Comparison of ENCODE assay signal across 27 mouse cellular contexts in genomic region chr6:88251798-88252478, GRCm38 (mm10). TPM values are rescaled to one million over a fixed set of nuclear protein-coding genes. Genes with fewer than 3 reads are reported as not detected.
DNase-seq lines count a peak whose midpoint lies in the region; ATAC-seq and TF ChIP-seq lines count a peak whose summit lies in the region.
"Had no signal": no experiment of that assay in that cellular context is flagged by ENCODE, and none has a peak within 500 bp of the region (broad histone marks: within the 10 kb centered on the region; RNA-seq: fewer than 3 reads in every experiment).

No protein-coding gene starts in this region.

- no peak for TF ChIP-seq CTCF in bone marrow, adult 2 months (IDR thresholded peaks at IDR 0.05; ENCODE audit: control insufficient read depth, insufficient read depth, low read length)
- TF ChIP-seq CTCF in intestine, postnatal 0 days (IDR thresholded peaks at IDR 0.05; ENCODE audit: low read depth), result no peak
- TF ChIP-seq CTCF in stomach, postnatal 0 days (IDR thresholded peaks at IDR 0.05; ENCODE audit: low read depth), result no peak

- no peaks in the 10 kb centered on the region for H3K27me3 ChIP-seq in intestine, postnatal 0 days (replicated peaks; ENCODE audit: control insufficient read depth, insufficient read depth, low read length)
- H3K27me3 ChIP-seq in liver, embryonic 16.5 days (ENCODE audit: control insufficient read depth, insufficient read depth, low read depth, low read length), result no peaks in the 10 kb centered on the region
- H3K27me3 ChIP-seq in stomach, postnatal 0 days (ENCODE audit: control insufficient read depth, insufficient read depth, low read length), result no peaks in the 10 kb centered on the region
- no peaks in the 10 kb centered on the region for H3K27me3 ChIP-seq in forebrain, embryonic 16.5 days (replicated peaks; ENCODE audit: control insufficient read depth, insufficient read depth, low read length)
- H3K27me3 ChIP-seq: forebrain, embryonic 12.5 days; limb, embryonic 13.5 days; lung, embryonic 15.5 days; neural tube, embryonic 15.5 days; Patski; stomach, embryonic 15.5 days had no signal

- H3K4me1 ChIP-seq in bone marrow, adult 2 months (ENCODE audit: control insufficient read depth, insufficient read depth, low read length), result no peaks in the 10 kb centered on the region; the same call in none of the 2 replicates
- no peaks in the 10 kb centered on the region for H3K4me1 ChIP-seq in intestine, postnatal 0 days (replicated peaks; ENCODE audit: control insufficient read depth, insufficient read depth, low read length)
- peaks cover 63% of the 10 kb centered on the region for H3K4me1 ChIP-seq in liver, embryonic 16.5 days (ENCODE audit: control insufficient read depth, low read depth, low read length)
- H3K4me1 ChIP-seq in stomach, postnatal 0 days (replicated peaks; ENCODE audit: control insufficient read depth, insufficient read depth), result no peaks in the 10 kb centered on the region
- no peaks in the 10 kb centered on the region for H3K4me1 ChIP-seq in forebrain, embryonic 16.5 days (replicated peaks; ENCODE audit: control insufficient read depth, insufficient read depth, low read length)
- H3K4me1 ChIP-seq: forebrain, embryonic 12.5 days; limb, embryonic 13.5 days; lung, embryonic 15.5 days; neural tube, embryonic 15.5 days; stomach, embryonic 15.5 days had no signal

- TF ChIP-seq EP300 in stomach, postnatal 0 days (optimal IDR thresholded peaks at IDR 0.05), result no peak

- peak overlapping the region; percentile 58; the same call in 1 of the 2 replicates for H3K27ac ChIP-seq in bone marrow, adult 2 months (ENCODE audit: control insufficient read depth, insufficient read depth, low read depth, low read length, poor library complexity)
- peak overlapping the region; percentile 11 for H3K27ac ChIP-seq in intestine, postnatal 0 days (ENCODE audit: low read depth, low read length)
- peak overlapping the region; percentile 64 for H3K27ac ChIP-seq in liver, embryonic 16.5 days (ENCODE audit: low read length)
- H3K27ac ChIP-seq in stomach, postnatal 0 days (replicated peaks), result no peak overlapping the region
- H3K27ac ChIP-seq in forebrain, embryonic 16.5 days (ENCODE audit: low read length), result no peak overlapping the region
- H3K27ac ChIP-seq: forebrain, embryonic 12.5 days; heart, embryonic 13.5 days; hindbrain, postnatal 0 days; limb, embryonic 13.5 days; lung, embryonic 15.5 days; neural tube, embryonic 15.5 days; stomach, embryonic 15.5 days had no signal

- DNase-seq in 416B (ENCODE audit: low read depth), result peak; percentile 76
- no peak for DNase-seq in stomach, postnatal 0 days (ENCODE audit: low spot score)
- no peak for DNase-seq in right cerebral cortex, adult 2 months (ENCODE audit: low spot score in 2 of 2)
- DNase-seq in urinary bladder, postnatal 10 days (ENCODE audit: low spot score), result no peak
- DNase-seq: adrenal gland, postnatal 10 days; B cell, adult 2 months; cerebellum, adult 11 months; cerebellum, postnatal 25 days; gastrocnemius, postnatal 10 days; heart, adult 18-20 months; kidney, adult 9 months; kidney, postnatal 36 days; lung, postnatal 4 days; midbrain, embryonic 14.5 days had no signal

- WGBS in bone marrow, adult 2 months, result 57% methylated on average over 7 of the region's 7 CpGs
- WGBS in intestine, postnatal 0 days, result 54% methylated on average over 7 of the region's 7 CpGs
- WGBS in liver, embryonic 16.5 days (ENCODE audit: insufficient replicate concordance), result 21% methylated on average over 7 of the region's 7 CpGs
- WGBS in stomach, postnatal 0 days, result 84% methylated on average over 7 of the region's 7 CpGs
- WGBS in forebrain, embryonic 16.5 days, result 79% methylated on average over 7 of the region's 7 CpGs

- no peak overlapping the region for H3K4me2 ChIP-seq in intestine, postnatal 0 days (replicated peaks; ENCODE audit: low read depth)
- peak overlapping the region; percentile 17; the same call in 1 of the 2 replicates for H3K4me2 ChIP-seq in liver, embryonic 16.5 days (ENCODE audit: low read depth, low read length)
- H3K4me2 ChIP-seq in stomach, postnatal 0 days (replicated peaks; ENCODE audit: low read depth), result no peak overlapping the region
- no peak overlapping the region for H3K4me2 ChIP-seq in forebrain, embryonic 16.5 days (ENCODE audit: low read length)
- H3K4me2 ChIP-seq: forebrain, embryonic 12.5 days; heart, embryonic 13.5 days; limb, embryonic 13.5 days; lung, embryonic 15.5 days; neural tube, embryonic 15.5 days; stomach, embryonic 15.5 days had no signal

- no peak for TF ChIP-seq POLR2A in bone marrow, adult 2 months (IDR thresholded peaks at IDR 0.05; ENCODE audit: borderline replicate concordance, control insufficient read depth, low read depth, low read length)

- H3K4me3 ChIP-seq in bone marrow, adult 2 months (replicated peaks; ENCODE audit: control insufficient read depth, low read depth, low read length), result no peak overlapping the region
- no peak overlapping the region for H3K4me3 ChIP-seq in intestine, postnatal 0 days (ENCODE audit: low read depth, low read length)
- H3K4me3 ChIP-seq in liver, embryonic 16.5 days (ENCODE audit: low read depth, low read length), result no peak overlapping the region
- no peak overlapping the region for H3K4me3 ChIP-seq in stomach, postnatal 0 days (ENCODE audit: low read depth, low read length)
- no peak overlapping the region for H3K4me3 ChIP-seq in forebrain, embryonic 16.5 days (replicated peaks; ENCODE audit: low read length)
- H3K4me3 ChIP-seq: forebrain, embryonic 12.5 days; heart, embryonic 13.5 days; limb, embryonic 13.5 days; lung, embryonic 15.5 days; neural tube, embryonic 15.5 days; stomach, embryonic 15.5 days had no signal

- ATAC-seq in intestine, postnatal 0 days, result peak; percentile 68
- peak; percentile 62 for ATAC-seq in liver, embryonic 16.5 days (ENCODE audit: low read depth)
- no peak for ATAC-seq in stomach, postnatal 0 days (ENCODE audit: low FRiP score, low TSS enrichment)
- no peak for ATAC-seq in forebrain, embryonic 16.5 days
- ATAC-seq: Patski had no signal

- peaks cover 3% of the 10 kb centered on the region; the same call in 1 of the 2 replicates for H3K36me3 ChIP-seq in intestine, postnatal 0 days (ENCODE audit: control insufficient read depth, insufficient read depth)
- H3K36me3 ChIP-seq in liver, embryonic 16.5 days (ENCODE audit: control insufficient read depth, insufficient read depth), result no peaks in the 10 kb centered on the region
- H3K36me3 ChIP-seq in stomach, postnatal 0 days (ENCODE audit: control insufficient read depth, insufficient read depth, low read length), result no peaks in the 10 kb centered on the region
- no peaks in the 10 kb centered on the region for H3K36me3 ChIP-seq in forebrain, embryonic 16.5 days (ENCODE audit: control insufficient read depth, insufficient read depth)
- H3K36me3 ChIP-seq: heart, embryonic 13.5 days; lung, embryonic 15.5 days; stomach, embryonic 15.5 days had no signal

- no peaks in the 10 kb centered on the region for H3K9me3 ChIP-seq in intestine, postnatal 0 days (ENCODE audit: control insufficient read depth)
- no peaks in the 10 kb centered on the region for H3K9me3 ChIP-seq in liver, embryonic 16.5 days (replicated peaks; ENCODE audit: control insufficient read depth, low read length)
- no peaks in the 10 kb centered on the region for H3K9me3 ChIP-seq in stomach, postnatal 0 days (ENCODE audit: control insufficient read depth, low read length)
- H3K9me3 ChIP-seq in forebrain, embryonic 16.5 days (ENCODE audit: control insufficient read depth, low read length), result no peaks in the 10 kb centered on the region
- H3K9me3 ChIP-seq: forebrain, embryonic 12.5 days; heart, embryonic 13.5 days; limb, embryonic 13.5 days; lung, embryonic 15.5 days; neural tube, embryonic 15.5 days; stomach, embryonic 15.5 days had no signal

- no peak overlapping the region for H3K9ac ChIP-seq in intestine, postnatal 0 days (ENCODE audit: low read depth, low read length)
- peak overlapping the region; percentile 28 for H3K9ac ChIP-seq in liver, embryonic 16.5 days (ENCODE audit: low read depth, low read length)
- H3K9ac ChIP-seq in stomach, postnatal 0 days (ENCODE audit: low read length), result no peak overlapping the region
- no peak overlapping the region for H3K9ac ChIP-seq in forebrain, embryonic 16.5 days (replicated peaks; ENCODE audit: low read depth, low read length)
- H3K9ac ChIP-seq: forebrain, embryonic 12.5 days; heart, embryonic 13.5 days; limb, embryonic 13.5 days; lung, embryonic 15.5 days; neural tube, embryonic 15.5 days; stomach, embryonic 15.5 days had no signal

RNA-seq across cellular contexts. Expression of gene Dnajb8, which starts 29.9 kb away (rescaled TPM):
- polyA plus RNA-seq in bone marrow, adult 2 months (2011; ENCODE audit: insufficient read depth, insufficient read length, low replicate concordance, missing spikeins), result not detected in 2 replicates
- not detected in 2 replicates for polyA plus RNA-seq in intestine, postnatal 0 days (2015; fragmentation: Nextera tagmentation; extraction: Ambion mirVana)
- polyA plus RNA-seq in liver, embryonic 16.5 days (2015; fragmentation: Nextera tagmentation; extraction: Ambion mirVana), result not detected in 2 replicates
- not detected in 2 replicates for polyA plus RNA-seq in stomach, postnatal 0 days (2015; fragmentation: Nextera tagmentation; extraction: Ambion mirVana)
- polyA plus RNA-seq in forebrain, embryonic 16.5 days (2015; fragmentation: Nextera tagmentation; extraction: Ambion mirVana), result not detected in 2 replicates
- polyA plus RNA-seq: brain, embryonic 14.5 days; forebrain, embryonic 12.5 days; heart, embryonic 13.5 days; hindbrain, postnatal 0 days; limb, embryonic 13.5 days; lung, embryonic 15.5 days; midbrain, embryonic 14.5 days; neural tube, embryonic 15.5 days; Patski; stomach, embryonic 15.5 days had no signal

RNA-seq across cellular contexts. Expression of gene Gata2, which starts 58.2 kb away (rescaled TPM):
- polyA plus RNA-seq in bone marrow, adult 2 months (2011; ENCODE audit: insufficient read depth, insufficient read length, low replicate concordance, missing spikeins), result 8.3 and 10.4 TPM in 2 replicates
- 3.5 and 3.7 TPM in 2 replicates for polyA plus RNA-seq in intestine, postnatal 0 days (2015; fragmentation: Nextera tagmentation; extraction: Ambion mirVana)
- polyA plus RNA-seq in liver, embryonic 16.5 days (2015; fragmentation: Nextera tagmentation; extraction: Ambion mirVana), result 3.0 and 3.7 TPM in 2 replicates
- polyA plus RNA-seq in stomach, postnatal 0 days (2015; fragmentation: Nextera tagmentation; extraction: Ambion mirVana), result 3.3 and 3.4 TPM in 2 replicates
- 1.8 TPM in 2 replicates for polyA plus RNA-seq in forebrain, embryonic 16.5 days (2015; fragmentation: Nextera tagmentation; extraction: Ambion mirVana)

Comparison
In these comparisons a context has a peak if more than half of its experiments do, and no peak if none do; other contexts are left out.
1. H3K27ac ChIP-seq: peak in bone marrow, adult 2 months (single experiment), intestine, postnatal 0 days (single experiment) and liver, embryonic 16.5 days (single experiment); none in stomach, postnatal 0 days (single experiment) and forebrain, embryonic 16.5 days (single experiment).
2. ATAC-seq: peak in intestine, postnatal 0 days (single experiment) and liver, embryonic 16.5 days (single experiment); none in stomach, postnatal 0 days (single experiment) and forebrain, embryonic 16.5 days (single experiment).